Mouse (Mus musculus): Measurements from ENCODE around the gene Acrbp. TPM values are rescaled to one million over a fixed set of nuclear protein-coding genes. Genes with fewer than 3 reads are reported as not detected.
"Not testable (repeated sequence)": the region's sequence is repeated elsewhere in the genome, so short reads cannot be mapped to it uniquely, and the experiment has no call there.

Gene Acrbp
- 1 to 10 TPM; 2.7 to 4.7 TPM for total RNA-seq (2021)
- long read RNA-seq, experiment 1, result 0 reads
- long read RNA-seq, experiment 2, result 0 reads

- no peak for DNase-seq
Measured at GRCm38 (mm10) chr6:125049678-125050077, at the start of gene Acrbp. Gene Acrbp, plus strand, starts transcription at chr6:125049689.

GRCm38 (mm10) chr6:125003706-125004105 is 45.8 kb upstream of the Acrbp start:
- no peak for DNase-seq

- DNase-seq, result no peak
Measured at GRCm38 (mm10) chr6:125005086-125005485, 44.4 kb upstream of the Acrbp start.

GRCm38 (mm10) chr6:125008060-125008459 is 41.4 kb upstream of the Acrbp start:
- DNase-seq, result no peak

- peak; percentile 91 for DNase-seq
Measured at GRCm38 (mm10) chr6:125008586-125009128, 40.8 kb upstream of the Acrbp start.

- DNase-seq, result no peak
Measured at GRCm38 (mm10) chr6:125009129-125009180, 40.5 kb upstream of the Acrbp start, which contains the start of gene Zfp384. Gene Zfp384, plus strand, starts transcription at chr6:125009145.

GRCm38 (mm10) chr6:125009181-125010073 is 40.1 kb upstream of the Acrbp start:
- DNase-seq, result peak; percentile 79

GRCm38 (mm10) chr6:125017682-125018081 is 31.8 kb upstream of the Acrbp start:
- DNase-seq, result no peak

GRCm38 (mm10) chr6:125030532-125030931 is 19.0 kb upstream of the Acrbp start:
- DNase-seq, result peak; percentile 72

- DNase-seq, result no peak
Measured at GRCm38 (mm10) chr6:125031604-125032003, 17.9 kb upstream of the Acrbp start.

- DNase-seq, result no peak
Measured at GRCm38 (mm10) chr6:125038666-125039065, 10.8 kb upstream of the Acrbp start.

- no peak for DNase-seq
Measured at GRCm38 (mm10) chr6:125039131-125039530, 10.4 kb upstream of the Acrbp start.

GRCm38 (mm10) chr6:125039533-125040153 is 9.8 kb upstream of the Acrbp start, which contains the start of gene Ing4:
Gene Ing4, plus strand, starts transcription at chr6:125039760.
- peak; percentile 84 for DNase-seq

GRCm38 (mm10) chr6:125040221-125040620 is 9.3 kb upstream of the Acrbp start:
- DNase-seq, result no peak

- no peak for DNase-seq
Measured at GRCm38 (mm10) chr6:125041047-125041446, 8.4 kb upstream of the Acrbp start.

GRCm38 (mm10) chr6:125042081-125042480 is 7.4 kb upstream of the Acrbp start:
- DNase-seq, result no peak

- DNase-seq, result peak; percentile 88
Measured at GRCm38 (mm10) chr6:125046691-125047090, 2.8 kb upstream of the Acrbp start.

- DNase-seq, result no peak
Measured at GRCm38 (mm10) chr6:125051237-125051636, 1.7 kb downstream of the Acrbp start.

- DNase-seq, result no peak
Measured at GRCm38 (mm10) chr6:125061493-125061892, 12.0 kb downstream of the Acrbp start.

- no peak for DNase-seq
Measured at GRCm38 (mm10) chr6:125062511-125062910, 13.0 kb downstream of the Acrbp start.

- no peak for DNase-seq
Measured at GRCm38 (mm10) chr6:125063906-125064305, 14.4 kb downstream of the Acrbp start.

GRCm38 (mm10) chr6:125065223-125065622 is 15.7 kb downstream of the Acrbp start:
- DNase-seq, result not testable (repeated sequence)

- no peak for DNase-seq
Measured at GRCm38 (mm10) chr6:125067571-125067995, 18.1 kb downstream of the Acrbp start, which contains the start of gene Lpar5. Gene Lpar5, plus strand, starts transcription at chr6:125067920.

Data from gastrocnemius, postnatal 10 days (tissue).